Mouse (Mus musculus) forebrain, embryonic 13.5 days (tissue): Measurements from ENCODE around the gene Tm7sf2. TPM values are rescaled to one million over a fixed set of nuclear protein-coding genes. Genes with fewer than 3 reads are reported as not detected.
"Not testable (repeated sequence)": the region's sequence is repeated elsewhere in the genome, so short reads cannot be mapped to it uniquely, and the experiment has no call there.

ENCODE experiments used
- ATAC-seq: fragments of 200-750 bp; cut with Nextera tagmentation; 2 replicates; pipeline ENCODE4 v1.8.0; 2017
- H3K27ac ChIP-seq: fragments of 300-500 bp; sonication (generic); 2 replicates; pipeline ENCODE4 v1.5.1; 2015; ENCODE audit warnings: inconsistent platforms, mild to moderate bottlenecking, moderate library complexity
- H3K27me3 ChIP-seq: fragments of 300-500 bp; sonication (generic); 2 replicates; pipeline ENCODE4 v1.6.1; 2015; ENCODE audit warnings: mild to moderate bottlenecking, inconsistent platforms
- H3K36me3 ChIP-seq: fragments of 300-500 bp; sonication (generic); 2 replicates; pipeline ENCODE4 v1.6.1; 2015; ENCODE audit warnings: mild to moderate bottlenecking, inconsistent platforms; ENCODE audit not compliant: poor library complexity, severe bottlenecking
- H3K4me1 ChIP-seq: fragments of 300-500 bp; sonication (generic); 2 replicates; pipeline ENCODE4 v1.6.1; 2015; ENCODE audit warnings: inconsistent platforms
- H3K4me2 ChIP-seq: fragments of 300-500 bp; sonication (generic); 2 replicates; pipeline ENCODE4 v1.6.1; 2015; ENCODE audit warnings: inconsistent platforms, mild to moderate bottlenecking, moderate library complexity
- H3K4me3 ChIP-seq: fragments of 300-500 bp; sonication (generic); 2 replicates; pipeline ENCODE4 v1.5.1; 2015; ENCODE audit warnings: mild to moderate bottlenecking, inconsistent platforms
- H3K9ac ChIP-seq: fragments of 300-500 bp; sonication (generic); 2 replicates; pipeline ENCODE4 v1.6.1; 2015; ENCODE audit warnings: mild to moderate bottlenecking, inconsistent platforms
- H3K9me3 ChIP-seq: fragments of 300-500 bp; sonication (generic); replicated peaks from 2 replicates; pipeline ENCODE4 v1.6.1; 2016; ENCODE audit warnings: inconsistent platforms
- WGBS: fragments of 180-500 bp; shearing (Covaris S2); methylation state at CpG from one replicate; pipeline ENCODE4 v1.1.7; 2015; 5-methylcytosine and 5-hydroxymethylcytosine counted together
- polyA plus RNA-seq: library from polyadenylated mRNA; unstranded; fragments of >200 nt; fragmentation: Nextera tagmentation; extraction: Ambion mirVana; gene quantifications from 2 replicates; pipeline ENCODE4 v1.2.1, GENCODE M21; 2015

Tm7sf2 gene
- polyA plus RNA-seq, 1 experiment from 2014 or later: 28.3 TPM

DNA sequence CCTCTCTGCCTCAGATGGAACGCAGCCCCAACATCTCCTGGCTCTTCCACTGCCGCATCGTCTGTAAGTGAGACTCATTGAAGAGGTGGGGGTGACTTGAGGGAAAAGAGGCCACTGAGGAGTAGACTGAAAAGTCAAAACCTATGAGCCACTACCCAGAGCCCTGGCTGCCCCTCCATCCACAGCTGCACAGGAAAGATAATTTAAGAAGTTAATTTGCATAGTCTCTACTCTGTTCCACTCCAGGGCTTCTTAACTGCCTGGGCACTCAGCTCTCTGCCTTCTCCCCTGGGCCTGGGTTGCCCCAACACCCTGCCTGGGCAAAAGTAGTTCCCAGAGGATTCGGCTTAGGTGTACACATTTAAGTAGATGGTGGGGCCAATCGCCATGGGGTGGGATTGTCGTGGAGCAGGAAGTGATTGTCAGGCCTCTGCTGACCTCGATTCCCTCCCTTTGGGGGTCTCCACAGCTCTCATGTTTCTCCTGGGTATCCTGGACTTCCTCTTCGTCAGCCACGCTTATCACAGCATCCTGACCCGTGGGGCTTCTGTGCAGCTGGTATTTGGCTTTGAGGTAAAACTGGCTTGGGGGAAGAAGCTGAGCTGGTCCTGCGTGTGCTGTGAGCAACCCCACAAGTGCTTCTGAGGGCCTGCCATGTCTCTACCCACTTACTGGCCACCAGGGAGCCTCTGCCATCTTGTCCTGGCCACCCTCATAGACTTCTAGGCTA is 19.3 kb downstream of the Tm7sf2 start:
- Histone ChIP-seq H3K4me1 (peaks cover 27% of the 10 kb centered on the region), H3K9me3 (no peaks in the 10 kb centered on the region), H3K4me3 (no peak overlapping the region; the same call in 1 of the 2 replicates), H3K4me2 (peak overlapping the region; percentile 99; the same call in 1 of the 2 replicates), H3K36me3 (peaks cover 59% of the 10 kb centered on the region), H3K27me3 (no peaks in the 10 kb centered on the region), H3K9ac (no peak overlapping the region), H3K27ac (no peak overlapping the region)
- 91% methylated on average over 11 of the region's 11 CpGs for WGBS
- ATAC-seq: no peak

DNA sequence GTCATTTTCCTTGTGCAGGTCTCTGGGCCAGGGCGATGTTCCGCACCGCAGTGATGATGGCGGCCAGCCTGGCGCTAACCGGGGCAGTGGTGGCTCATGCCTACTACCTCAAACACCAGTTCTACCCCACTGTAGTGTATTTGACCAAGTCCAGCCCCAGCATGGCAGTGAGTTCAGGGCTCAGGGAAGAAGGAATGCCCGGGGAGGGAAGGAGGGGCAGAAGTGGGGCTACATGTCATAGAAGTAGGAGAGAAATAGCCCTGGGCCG is 20.3 kb downstream of the Tm7sf2 start:
- Histone ChIP-seq H3K9ac (peak overlapping the region; percentile 95), H3K27ac (no peak overlapping the region), H3K4me2 (peak overlapping the region; percentile 99), H3K36me3 (peaks cover 48% of the 10 kb centered on the region), H3K27me3 (no peaks in the 10 kb centered on the region), H3K9me3 (no peaks in the 10 kb centered on the region), H3K4me3 (peak overlapping the region; percentile 95), H3K4me1 (peaks cover 27% of the 10 kb centered on the region)
- whole genome bisulfite sequencing: 91% methylated on average over 8 of the region's 8 CpGs
- no peak for ATAC-seq

DNA sequence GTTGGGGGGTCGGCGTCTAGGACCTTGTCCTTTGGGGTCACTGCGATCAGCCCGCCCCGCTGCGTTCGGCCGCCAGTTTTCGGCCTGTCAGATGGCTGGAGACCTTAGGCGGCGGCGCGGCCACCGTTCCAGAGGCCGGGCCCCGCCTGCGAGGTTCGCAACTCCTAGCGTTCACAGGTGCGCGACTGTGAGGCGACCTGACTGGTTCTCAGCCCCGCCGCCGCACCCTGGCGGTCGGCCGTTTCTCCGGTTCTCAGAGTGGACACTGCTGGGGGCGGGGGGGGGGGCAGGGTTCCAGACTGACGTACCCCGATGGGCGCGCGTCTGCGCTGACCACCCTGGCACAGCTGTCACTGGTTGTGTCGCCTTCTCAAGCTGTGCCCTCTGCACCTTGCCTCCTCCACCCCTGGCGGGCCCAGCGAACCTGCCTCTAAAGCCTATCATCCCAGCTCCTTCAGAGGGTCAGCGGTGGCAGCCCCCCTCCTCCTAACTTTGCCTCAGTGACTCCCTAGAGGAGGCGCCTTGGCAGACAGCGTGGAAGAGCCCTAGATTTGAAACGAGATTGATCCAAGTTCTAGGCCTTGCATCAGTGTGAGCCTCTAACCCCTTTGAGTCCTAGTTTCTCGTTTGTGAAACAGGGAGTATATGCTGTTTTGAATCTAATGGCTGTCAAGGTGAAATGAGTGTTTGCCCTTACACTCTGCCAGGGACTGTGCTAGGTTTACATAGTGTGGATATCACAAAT is 20.8 kb downstream of the Tm7sf2 start:
- Histone ChIP-seq H3K36me3 (peaks cover 43% of the 10 kb centered on the region), H3K4me2 (peak overlapping the region; percentile 99), H3K4me1 (peaks cover 27% of the 10 kb centered on the region), H3K9me3 (no peaks in the 10 kb centered on the region), H3K9ac (peak overlapping the region; percentile 95), H3K27ac (peak overlapping the region; percentile 98), H3K27me3 (no peaks in the 10 kb centered on the region), H3K4me3 (peak overlapping the region; percentile 95)
- peak; percentile 9 for ATAC-seq
- WGBS: 2% methylated on average over 39 of the region's 44 CpGs

- no peaks in the 10 kb centered on the region for H3K27me3 ChIP-seq
- H3K4me1 ChIP-seq: peaks cover 27% of the 10 kb centered on the region
- WGBS: under 1% methylated on average over 65 of the region's 65 CpGs
- peaks cover 35% of the 10 kb centered on the region for H3K36me3 ChIP-seq
- H3K9ac ChIP-seq: peak within 1 kb of the TSS; percentile 95
- H3K4me3 ChIP-seq: peak within 1 kb of the TSS; percentile 95
- H3K27ac ChIP-seq: peak within 1 kb of the TSS; percentile 98
- peak within 1 kb of the TSS; percentile 99 for H3K4me2 ChIP-seq
- peak; percentile 93 for ATAC-seq
- H3K9me3 ChIP-seq: no peaks in the 10 kb centered on the region
Observed at GRCm38 (mm10) chr19:6046294-6047153, 21.6 kb downstream of the Tm7sf2 start, which contains the start of gene Syvn1. Syvn1 (plus strand) TSS chr19:6046576.

DNA sequence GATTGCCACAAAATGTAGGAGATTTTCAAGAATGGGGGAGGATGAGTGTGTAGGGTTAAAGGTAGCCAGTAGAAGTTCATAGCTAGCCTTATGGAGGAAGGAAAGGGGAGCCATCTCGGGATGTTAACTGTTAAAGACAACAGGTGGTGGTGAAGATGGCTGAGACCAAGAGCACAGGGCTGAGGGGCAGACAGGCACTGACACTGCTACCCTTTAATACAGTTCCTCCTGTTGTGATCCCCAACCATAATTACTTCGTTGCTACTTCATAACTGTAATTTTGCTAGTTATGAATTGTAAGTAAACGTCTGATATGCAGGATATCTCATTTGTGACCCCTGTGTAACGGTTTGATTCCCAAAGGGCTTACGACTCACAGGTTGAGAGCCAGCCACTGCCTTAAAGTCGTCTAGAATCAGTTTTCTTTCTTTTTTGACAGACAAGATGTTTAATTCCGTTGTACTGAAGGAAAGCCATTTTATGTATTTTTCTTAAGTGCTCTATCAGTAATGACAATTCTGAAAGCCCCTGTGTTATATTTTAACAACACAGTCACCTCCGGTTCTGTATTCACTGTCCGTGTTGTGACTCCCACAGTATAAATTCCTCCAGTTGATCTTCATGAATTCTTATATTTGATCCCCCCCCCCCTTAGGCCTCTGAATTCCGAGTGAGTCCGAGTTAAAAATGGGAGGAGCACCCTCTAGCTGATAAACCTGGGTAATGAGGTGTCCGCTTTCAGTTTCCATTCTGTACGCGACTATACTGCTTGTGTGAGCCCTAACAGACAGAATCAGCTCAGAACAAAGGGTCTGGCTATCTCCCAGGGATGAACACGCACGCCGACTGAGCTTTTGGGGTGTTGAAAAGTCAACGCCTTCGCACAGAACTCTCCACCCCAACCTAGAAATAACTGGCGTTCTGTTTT is 22.5 kb downstream of the Tm7sf2 start:
- Histone ChIP-seq H3K9me3 (no peaks in the 10 kb centered on the region), H3K36me3 (peaks cover 26% of the 10 kb centered on the region), H3K4me3 (peak overlapping the region; percentile 95), H3K27me3 (no peaks in the 10 kb centered on the region), H3K27ac (peak overlapping the region; percentile 98), H3K4me2 (peak overlapping the region; percentile 99), H3K9ac (peak overlapping the region; percentile 95), H3K4me1 (peaks cover 27% of the 10 kb centered on the region)
- 21% methylated on average over 20 of the region's 20 CpGs for WGBS
- peak; percentile 55 for ATAC-seq

- not testable (repeated sequence) for H3K4me3 ChIP-seq, H3K9me3 ChIP-seq, ATAC-seq, H3K9ac ChIP-seq, H3K4me2 ChIP-seq, H3K27ac ChIP-seq, H3K27me3 ChIP-seq
- whole genome bisulfite sequencing: 65% methylated on average over 4 of the region's 4 CpGs
- Histone ChIP-seq H3K36me3 (peaks cover 11% of the 10 kb centered on the region), H3K4me1 (peaks cover 27% of the 10 kb centered on the region)
Observed at GRCm38 (mm10) chr19:6044102-6044501, 24.1 kb downstream of the Tm7sf2 start.

DNA sequence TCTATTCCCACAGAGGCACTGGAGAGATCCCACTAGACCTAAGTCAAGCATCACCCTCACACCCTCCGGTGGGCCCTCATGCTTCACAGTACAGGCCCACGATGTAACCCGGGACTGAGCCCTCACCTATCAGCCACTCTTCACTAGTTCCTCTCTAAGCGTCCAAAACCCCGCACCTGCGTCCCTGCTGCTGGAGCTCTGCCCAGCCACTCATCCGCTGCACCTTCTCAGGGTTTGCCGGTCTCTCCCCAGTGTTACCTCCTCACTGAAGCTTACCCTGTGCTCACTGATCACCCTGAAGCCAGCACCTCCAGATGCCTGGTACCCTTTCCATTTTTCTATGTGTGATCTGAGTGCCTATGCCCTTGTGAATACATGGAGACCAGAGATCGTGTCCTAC is 25.9 kb downstream of the Tm7sf2 start:
- Histone ChIP-seq H3K9me3 (no peaks in the 10 kb centered on the region), H3K27ac (no peak overlapping the region), H3K27me3 (no peaks in the 10 kb centered on the region), H3K4me3 (no peak overlapping the region), H3K9ac (no peak overlapping the region), H3K4me2 (no peak overlapping the region), H3K36me3 (no peaks in the 10 kb centered on the region), H3K4me1 (peaks cover 12% of the 10 kb centered on the region)
- 82% methylated on average over 9 of the region's 9 CpGs for WGBS
- ATAC-seq: no peak

DNA sequence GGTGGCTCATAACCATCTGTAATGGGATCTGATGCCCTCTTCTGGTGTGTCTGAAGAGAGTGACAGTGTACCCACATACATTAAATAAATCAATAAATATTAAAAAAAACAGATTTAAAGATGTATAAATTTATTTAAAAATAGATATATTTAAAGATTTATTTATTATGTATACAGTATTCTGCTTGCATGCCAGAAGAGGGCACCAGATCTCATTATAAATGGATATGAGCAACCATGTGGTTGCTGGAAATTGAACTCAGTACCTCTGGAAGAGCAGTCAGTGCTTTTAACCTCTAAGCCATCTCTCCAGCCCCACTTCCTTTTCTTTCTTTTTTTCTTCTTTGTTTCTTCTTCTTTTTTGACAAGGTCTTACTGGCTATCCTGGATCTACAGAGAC is 28.2 kb downstream of the Tm7sf2 start:
- H3K9ac ChIP-seq: no peak overlapping the region
- no peak for ATAC-seq
- no peaks in the 10 kb centered on the region for H3K9me3 ChIP-seq
- H3K27me3 ChIP-seq: no peaks in the 10 kb centered on the region
- no peak overlapping the region for H3K27ac ChIP-seq
- no peak overlapping the region for H3K4me2 ChIP-seq
- no peaks in the 10 kb centered on the region for H3K36me3 ChIP-seq
- no peak overlapping the region for H3K4me3 ChIP-seq
- H3K4me1 ChIP-seq: peaks cover 2% of the 10 kb centered on the region

DNA sequence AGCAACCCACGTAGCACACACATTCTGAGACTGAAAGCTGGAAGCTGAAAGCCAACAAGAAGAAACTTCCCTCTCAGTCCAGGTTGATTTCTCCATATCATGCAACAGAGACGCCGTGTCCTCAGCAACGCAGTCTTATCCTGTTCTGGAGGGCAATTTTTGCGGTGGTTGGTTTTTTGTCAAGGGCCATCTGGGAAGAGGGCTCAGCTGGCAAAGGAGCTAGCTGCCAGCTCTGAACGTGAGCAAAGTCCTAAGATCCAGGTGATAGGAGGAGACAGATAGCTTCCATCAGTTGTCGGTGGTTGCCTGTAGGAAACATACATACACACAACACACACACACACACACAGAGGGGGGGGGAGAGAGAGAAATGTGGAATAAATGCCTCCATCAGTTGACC is 29.8 kb downstream of the Tm7sf2 start:
- H3K27me3 ChIP-seq: no peaks in the 10 kb centered on the region
- no peak overlapping the region for H3K4me2 ChIP-seq
- no peak overlapping the region for H3K4me3 ChIP-seq
- no peak overlapping the region for H3K27ac ChIP-seq
- WGBS: 84% methylated on average over 7 of the region's 7 CpGs
- no peak for ATAC-seq
- no peak overlapping the region for H3K9ac ChIP-seq
- no peaks in the 10 kb centered on the region for H3K9me3 ChIP-seq
- no peaks in the 10 kb centered on the region for H3K4me1 ChIP-seq
- no peaks in the 10 kb centered on the region for H3K36me3 ChIP-seq

DNA sequence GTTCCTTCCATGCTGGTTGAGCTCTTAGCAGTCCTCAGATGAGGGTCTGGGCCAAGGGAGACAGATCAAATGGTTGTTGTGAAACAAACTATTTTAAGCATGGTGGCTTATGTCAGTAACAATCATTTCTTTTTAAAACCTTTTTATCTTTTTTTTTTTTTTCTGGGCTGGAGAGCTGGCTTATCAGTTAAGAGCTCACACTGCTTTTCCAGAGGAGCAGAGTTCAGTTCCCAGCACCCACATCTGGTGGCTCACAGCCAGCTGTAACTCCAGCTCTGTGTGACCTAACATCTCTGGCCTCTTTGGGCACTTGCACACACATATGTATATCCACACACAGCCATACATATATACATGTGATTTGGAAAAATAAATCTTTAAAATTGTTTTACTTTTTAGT is 30.5 kb downstream of the Tm7sf2 start:
- Histone ChIP-seq H3K9ac (no peak overlapping the region), H3K27me3 (no peaks in the 10 kb centered on the region), H3K27ac (no peak overlapping the region), H3K4me2 (no peak overlapping the region), H3K4me3 (no peak overlapping the region), H3K36me3 (no peaks in the 10 kb centered on the region), H3K9me3 (no peaks in the 10 kb centered on the region), H3K4me1 (no peaks in the 10 kb centered on the region)
- ATAC-seq: no peak

DNA sequence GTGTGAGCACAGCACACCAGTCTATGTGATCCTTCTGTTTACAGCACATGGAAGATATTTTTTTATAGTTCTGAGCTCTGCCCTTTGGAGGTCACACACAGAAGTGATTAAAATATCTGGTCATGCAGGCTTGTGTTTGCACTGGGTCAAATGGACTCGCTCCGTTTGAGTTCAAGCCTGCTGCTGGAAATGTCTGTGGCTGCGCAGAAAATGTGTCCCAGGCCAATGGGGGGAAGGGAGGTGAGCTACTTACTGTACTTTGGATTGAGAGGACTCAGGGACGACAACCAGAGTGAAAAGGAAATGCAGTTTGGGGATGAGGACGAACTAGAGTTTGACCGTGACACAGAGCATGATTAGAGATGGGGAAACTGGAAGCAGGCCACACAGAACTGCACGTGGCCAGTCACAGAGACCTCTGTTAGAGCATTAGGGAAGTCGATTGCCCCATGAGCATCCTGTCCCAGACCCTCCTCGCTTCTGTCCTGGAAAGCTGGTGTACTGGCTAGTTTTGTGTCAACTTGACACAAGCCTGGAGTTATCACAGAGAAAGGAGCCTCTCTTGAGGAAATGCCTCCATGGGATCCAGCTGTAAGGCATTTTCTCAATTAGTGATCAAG is 32.1 kb downstream of the Tm7sf2 start:
- Histone ChIP-seq H3K4me2 (no peak overlapping the region), H3K36me3 (no peaks in the 10 kb centered on the region), H3K4me1 (no peaks in the 10 kb centered on the region), H3K9ac (no peak overlapping the region), H3K27me3 (no peaks in the 10 kb centered on the region), H3K9me3 (no peaks in the 10 kb centered on the region), H3K4me3 (no peak overlapping the region), H3K27ac (no peak overlapping the region)
- no peak for ATAC-seq
- WGBS: 83% methylated on average over 9 of the region's 9 CpGs
